Mouse (Mus musculus): ENCODE results near the gene Col6a3.

Gene Col6a3

GRCm38 (mm10) chr1:90843836-90844235 is at the start of gene Col6a3:
Gene Col6a3 (minus strand): TSS chr1:90843971.
- peak; percentile 52 for DNase-seq (ENCODE audit: low spot score)

GRCm38 (mm10) chr1:90885771-90886460 is 42.1 kb upstream of the Col6a3 start:
- no peak for DNase-seq (ENCODE audit: low spot score)

GRCm38 (mm10) chr1:90876486-90877270 is 32.9 kb upstream of the Col6a3 start:
- DNase-seq (ENCODE audit: low spot score) = no peak

- no peak for DNase-seq (ENCODE audit: low spot score)
These were observed 32.2 kb upstream of the Col6a3 start for GRCm38 (mm10) chr1:90875961-90876360.

DNA sequence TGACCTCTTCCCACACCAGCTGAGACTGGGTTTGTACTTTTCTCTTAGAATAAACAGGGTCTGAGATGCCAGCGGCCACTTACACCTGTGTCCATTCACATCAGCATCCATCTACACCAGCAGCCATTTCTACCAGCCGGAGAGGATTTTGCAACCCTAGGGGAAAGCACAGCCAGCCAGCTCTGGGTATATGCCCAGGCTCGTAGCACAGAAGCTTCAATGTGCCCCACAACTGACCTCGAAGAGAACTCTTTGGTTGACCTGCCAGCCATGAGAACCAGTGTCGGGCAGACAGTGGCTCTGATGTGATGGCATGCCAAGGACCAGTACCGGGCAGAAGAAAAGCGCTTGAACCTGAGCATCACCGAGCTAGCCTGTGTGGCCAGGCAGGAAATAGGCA is 31.6 kb upstream of the Col6a3 start:
- DNase-seq (ENCODE audit: low spot score) = no peak

DNA sequence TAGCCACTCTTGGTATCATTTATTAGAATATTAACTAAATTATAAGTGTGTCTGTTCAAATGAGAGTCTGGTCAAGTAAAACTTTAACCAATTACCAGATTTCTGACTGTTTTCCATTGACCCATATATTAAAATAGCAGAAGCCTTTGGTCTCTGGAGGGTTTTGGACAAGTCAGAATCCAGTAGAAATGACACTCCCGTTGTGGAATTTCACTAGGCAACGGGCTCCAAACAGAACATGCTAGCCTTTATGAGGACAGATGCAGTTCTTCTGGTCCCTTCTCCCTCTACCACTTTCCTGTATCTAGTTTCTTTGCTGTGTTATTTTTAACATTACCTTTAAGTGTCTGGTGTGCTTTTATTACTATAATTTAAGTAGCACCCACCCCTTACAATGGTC is 26.8 kb upstream of the Col6a3 start:
- no peak for DNase-seq (ENCODE audit: low spot score)

DNA sequence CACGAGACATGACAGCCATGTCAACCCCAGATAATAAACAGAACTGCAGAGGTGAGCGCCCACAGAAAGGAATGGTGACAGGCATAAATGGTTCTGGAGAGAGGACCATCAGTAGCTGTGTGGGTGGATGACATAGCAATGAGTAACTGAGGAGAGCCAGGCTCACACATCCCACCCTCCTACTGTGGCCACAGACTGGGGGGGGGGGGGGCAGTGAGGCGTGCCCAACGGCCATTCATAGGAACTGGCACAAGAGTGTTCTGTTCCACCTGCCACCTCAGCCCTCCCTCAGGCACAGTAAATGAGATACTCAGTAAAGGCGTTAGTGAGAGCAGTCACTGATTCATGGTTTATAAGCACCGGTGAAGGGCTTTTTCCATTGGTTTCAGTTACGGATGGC is 23.0 kb upstream of the Col6a3 start:
- no peak for DNase-seq (ENCODE audit: low spot score)

DNA sequence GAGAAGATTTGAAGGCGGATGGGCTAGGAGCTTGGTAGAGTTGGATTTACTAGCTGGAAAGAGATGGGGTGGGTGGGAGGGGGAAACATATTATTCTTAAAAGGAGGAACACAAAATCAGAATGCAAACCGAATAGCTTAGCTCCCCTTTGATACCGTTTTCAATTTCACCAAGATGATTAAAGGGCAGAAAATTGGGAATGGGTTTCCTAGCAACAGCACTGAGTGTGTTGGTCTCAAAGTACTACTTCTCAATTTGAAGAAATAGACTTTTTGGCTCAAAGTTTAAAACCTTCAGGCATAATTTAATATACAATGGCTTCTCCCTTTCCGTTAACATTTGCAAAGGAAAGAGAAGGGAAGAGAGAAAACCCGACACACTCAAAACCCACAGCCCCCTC is 12.1 kb upstream of the Col6a3 start:
- DNase-seq (ENCODE audit: low spot score) = no peak

GRCm38 (mm10) chr1:90849836-90850235 is 6.1 kb upstream of the Col6a3 start:
- peak; percentile 38 for DNase-seq (ENCODE audit: low spot score)

GRCm38 (mm10) chr1:90845206-90845605 is 1.4 kb upstream of the Col6a3 start:
- DNase-seq (ENCODE audit: low spot score) = no peak

GRCm38 (mm10) chr1:90842789-90843587 is 783 bp downstream of the Col6a3 start:
- DNase-seq (ENCODE audit: low spot score) = peak; percentile 8

DNA sequence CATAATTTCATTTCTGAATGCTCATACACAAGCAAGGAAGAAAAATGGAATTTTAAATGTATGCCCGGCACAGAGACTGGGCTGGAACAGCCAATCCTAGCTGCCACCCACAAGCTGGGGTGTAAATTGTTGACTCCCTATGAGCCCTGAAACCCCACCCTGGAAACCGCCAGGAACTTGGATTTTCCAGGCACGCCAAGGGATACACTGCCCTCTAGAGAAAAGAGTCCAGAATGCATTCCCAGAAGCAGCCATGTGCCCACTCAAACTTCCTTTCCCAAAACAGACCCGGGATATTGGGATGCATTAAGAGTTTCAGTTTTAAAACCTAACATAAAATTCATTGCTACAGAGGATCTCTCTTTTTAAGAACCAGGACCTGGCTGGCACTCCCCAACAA is 3.5 kb downstream of the Col6a3 start:
- peak; percentile 47 for DNase-seq (ENCODE audit: low spot score)

GRCm38 (mm10) chr1:90838657-90839056 is 5.1 kb downstream of the Col6a3 start:
- no peak for DNase-seq (ENCODE audit: low spot score)

- DNase-seq (ENCODE audit: low spot score) = peak; percentile 24
These were observed 5.5 kb downstream of the Col6a3 start for GRCm38 (mm10) chr1:90838221-90838620.

DNA sequence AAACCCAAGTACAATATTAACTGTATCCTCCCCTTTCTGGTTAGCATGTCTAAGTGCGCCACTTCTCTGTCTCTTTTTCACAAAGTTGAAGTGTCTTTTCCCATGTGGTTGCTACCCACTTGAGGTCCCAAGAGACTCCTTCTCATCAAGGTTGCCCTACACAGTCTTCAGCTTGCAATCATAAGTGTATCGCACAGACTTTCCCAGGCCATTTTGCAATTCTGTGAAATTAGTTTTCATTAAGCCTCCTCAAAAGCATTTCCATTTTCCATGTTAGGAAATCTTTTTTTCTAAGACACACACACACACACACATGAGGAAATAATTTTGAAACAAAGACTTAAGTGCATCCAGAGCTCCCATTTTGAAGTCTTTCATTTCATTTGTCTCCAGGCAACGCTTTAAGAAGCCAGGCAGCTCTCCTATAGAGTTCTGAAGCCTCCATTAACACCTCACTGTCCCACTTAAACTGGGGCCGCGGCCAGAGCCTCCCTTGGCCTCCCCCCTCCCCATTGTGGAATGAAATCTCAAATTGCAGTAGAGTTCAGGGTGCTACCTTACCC is 7.5 kb downstream of the Col6a3 start:
- no peak for DNase-seq (ENCODE audit: low spot score)

DNA sequence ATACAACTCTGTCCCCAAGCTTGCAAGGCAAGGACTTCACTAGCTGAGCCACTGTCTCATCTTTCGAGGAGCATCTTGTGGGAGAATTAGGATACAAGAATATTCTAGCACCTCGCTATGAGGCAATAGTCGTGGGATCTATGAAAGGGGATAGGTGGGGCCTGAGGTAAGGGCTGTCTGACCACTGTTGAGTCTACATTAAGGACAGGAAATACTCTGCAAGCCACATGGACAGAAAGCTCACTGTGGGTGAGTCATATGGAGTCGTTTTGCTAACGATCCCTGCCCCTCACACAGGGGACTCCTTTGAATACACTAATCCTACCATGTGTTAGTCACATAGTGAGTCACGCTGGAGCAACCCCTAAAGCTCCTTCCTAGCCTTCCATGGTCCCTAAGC is 9.1 kb downstream of the Col6a3 start:
- no peak for DNase-seq (ENCODE audit: low spot score)

- DNase-seq (ENCODE audit: low spot score) = no peak
These were observed 13.8 kb downstream of the Col6a3 start for GRCm38 (mm10) chr1:90830006-90830405.

DNA sequence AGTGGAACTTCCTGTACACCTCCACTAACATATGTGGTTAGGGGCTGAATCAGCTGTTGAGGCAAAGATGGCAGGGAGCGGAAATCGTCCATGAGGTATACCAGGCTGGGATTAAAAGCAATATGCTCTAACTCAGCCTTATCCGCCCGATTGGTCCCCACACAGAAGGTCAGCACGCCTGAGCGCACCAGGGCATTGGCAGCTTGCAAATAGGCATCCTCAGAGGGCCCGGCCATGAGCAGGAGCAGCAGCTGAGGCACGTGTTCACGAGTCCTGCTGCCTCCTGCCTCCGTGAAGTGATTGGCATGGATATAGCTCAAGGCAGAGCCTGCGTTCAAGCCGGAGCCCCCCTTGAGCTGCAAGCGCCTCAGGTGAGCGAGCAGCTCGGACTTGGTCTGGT is 30.5 kb downstream of the Col6a3 start:
- no peak for DNase-seq (ENCODE audit: low spot score)

GRCm38 (mm10) chr1:90808930-90809329 is 34.8 kb downstream of the Col6a3 start:
- DNase-seq (ENCODE audit: low spot score) = no peak

- no peak for DNase-seq (ENCODE audit: low spot score)
These were observed 40.7 kb downstream of the Col6a3 start for GRCm38 (mm10) chr1:90803104-90803503.

- DNase-seq (ENCODE audit: low spot score) = no peak
These were observed 42.7 kb downstream of the Col6a3 start for GRCm38 (mm10) chr1:90801067-90801466.

DNA sequence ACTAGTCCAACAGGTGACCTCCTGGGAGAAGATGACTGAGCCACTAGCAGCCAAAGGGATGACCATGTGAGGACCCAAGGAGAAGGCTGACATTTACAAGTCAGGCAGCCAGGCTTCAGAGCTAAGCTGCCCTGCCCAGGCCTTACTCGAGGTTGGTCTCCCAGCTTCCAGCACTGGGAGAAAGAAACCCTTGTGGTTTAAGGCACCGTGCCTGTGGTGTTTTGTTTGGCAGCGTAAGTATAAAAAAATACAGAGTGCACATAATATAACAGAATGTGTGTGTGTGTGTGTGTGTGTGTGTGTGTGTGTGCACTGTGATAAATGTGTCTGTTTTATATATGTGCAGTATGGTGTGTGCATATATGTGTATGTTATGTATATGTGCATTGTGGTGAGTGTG is 43.3 kb downstream of the Col6a3 start:
- no peak for DNase-seq (ENCODE audit: low spot score)
